Mouse (Mus musculus) monocyte, adult 2 months (primary cell): ENCODE results near the gene Sgtb.

Source experiments
- DNase-seq, 2 experiments: peaks; one replicate each; pipeline ENCODE4 v3.0.0; 2022; ENCODE audit warnings: low spot score in 2 of 2, low read depth in 1 of 2

Gene Sgtb

GRCm38 (mm10) chr13:104177796-104178649 lies 68.5 kb downstream of the Sgtb start, which contains the start of gene Trappc13:
TSS of gene Trappc13 (minus strand) at chr13:104178469.
- DNase-seq = no peak

GRCm38 (mm10) chr13:104178650-104179121 lies 69.1 kb downstream of the Sgtb start, which contains the start of gene Trim23:
TSS of gene Trim23 (plus strand) at chr13:104178797.
- DNase-seq = peak; percentile 87

GRCm38 (mm10) chr13:104179176-104179888 lies 69.8 kb downstream of the Sgtb start:
- DNase-seq = no peak

GRCm38 (mm10) chr13:104187357-104187756 lies 77.8 kb downstream of the Sgtb start:
- no peak for DNase-seq
